ENCODE assay signal across 8 mouse cellular contexts in genomic region chr5:98854264-98854626, GRCm38 (mm10). TPM values are rescaled to one million over a fixed set of nuclear protein-coding genes. Genes with fewer than 3 reads are reported as not detected.
DNase-seq lines count a peak whose midpoint lies in the region; ATAC-seq lines count a peak whose summit lies in the region.

Gene Bmp3, plus strand, starts transcription at chr5:98854415.

- H3K9me3 ChIP-seq in embryonic facial prominence, embryonic 13.5 days = no peaks in the 10 kb centered on the region
- H3K9me3 ChIP-seq in hindbrain, embryonic 15.5 days = no peaks in the 10 kb centered on the region
- no peaks in the 10 kb centered on the region for H3K9me3 ChIP-seq in limb, embryonic 12.5 days
- no peaks in the 10 kb centered on the region for H3K9me3 ChIP-seq in midbrain, embryonic 16.5 days (replicated peaks; ENCODE audit: control insufficient read depth, low read length, poor library complexity, severe bottlenecking)

- H3K4me3 ChIP-seq in embryonic facial prominence, embryonic 13.5 days = peak within 1 kb of the TSS; percentile 68
- H3K4me3 ChIP-seq in hindbrain, embryonic 15.5 days = peak within 1 kb of the TSS; percentile 65
- peak within 1 kb of the TSS; percentile 57 for H3K4me3 ChIP-seq in limb, embryonic 12.5 days (replicated peaks)
- peak within 1 kb of the TSS; percentile 72 for H3K4me3 ChIP-seq in midbrain, embryonic 16.5 days (ENCODE audit: low read depth, low read length)

- ATAC-seq in embryonic facial prominence, embryonic 13.5 days (ENCODE audit: insufficient number of reproducible peaks, insufficient read depth, low FRiP score, low TSS enrichment, low read depth) = peak; percentile 45; the same call in 1 of the 2 replicates
- peak; percentile 53; the same call in 1 of the 2 replicates for ATAC-seq in hindbrain, embryonic 15.5 days (ENCODE audit: low FRiP score, low read depth)
- ATAC-seq in limb, embryonic 12.5 days (ENCODE audit: insufficient number of reproducible peaks, insufficient read depth, low FRiP score, low TSS enrichment, low read depth) = no peak
- peak; percentile 68 for ATAC-seq in midbrain, embryonic 16.5 days

- H3K9ac ChIP-seq in embryonic facial prominence, embryonic 13.5 days = peak within 1 kb of the TSS; percentile 82
- H3K9ac ChIP-seq in hindbrain, embryonic 15.5 days = peak within 1 kb of the TSS; percentile 58
- peak within 1 kb of the TSS; percentile 53 for H3K9ac ChIP-seq in limb, embryonic 12.5 days (replicated peaks)
- H3K9ac ChIP-seq in midbrain, embryonic 16.5 days (ENCODE audit: low read depth, low read length) = peak within 1 kb of the TSS; percentile 72

- peaks cover 61% of the 10 kb centered on the region for H3K27me3 ChIP-seq in embryonic facial prominence, embryonic 13.5 days
- H3K27me3 ChIP-seq in hindbrain, embryonic 15.5 days = peaks cover 21% of the 10 kb centered on the region; the same call in 1 of the 2 replicates
- peaks cover 59% of the 10 kb centered on the region for H3K27me3 ChIP-seq in limb, embryonic 12.5 days
- peaks cover 14% of the 10 kb centered on the region for H3K27me3 ChIP-seq in midbrain, embryonic 16.5 days (ENCODE audit: control insufficient read depth, insufficient read depth, low read depth, low read length)

- H3K4me2 ChIP-seq in embryonic facial prominence, embryonic 13.5 days = peak within 1 kb of the TSS; percentile 97
- peak within 1 kb of the TSS; percentile 99 for H3K4me2 ChIP-seq in hindbrain, embryonic 15.5 days
- peak within 1 kb of the TSS; percentile 98 for H3K4me2 ChIP-seq in limb, embryonic 12.5 days
- peak within 1 kb of the TSS; percentile 100 for H3K4me2 ChIP-seq in midbrain, embryonic 16.5 days (ENCODE audit: low read length)

- peaks cover 33% of the 10 kb centered on the region for H3K4me1 ChIP-seq in embryonic facial prominence, embryonic 13.5 days
- H3K4me1 ChIP-seq in hindbrain, embryonic 15.5 days (replicated peaks) = peaks cover 20% of the 10 kb centered on the region
- peaks cover 18% of the 10 kb centered on the region for H3K4me1 ChIP-seq in limb, embryonic 12.5 days (replicated peaks)
- H3K4me1 ChIP-seq in midbrain, embryonic 16.5 days (ENCODE audit: control insufficient read depth, insufficient read depth, low read length) = peaks cover 5% of the 10 kb centered on the region

- H3K27ac ChIP-seq in embryonic facial prominence, embryonic 13.5 days = peak within 1 kb of the TSS; percentile 79
- H3K27ac ChIP-seq in hindbrain, embryonic 15.5 days (replicated peaks) = no peak within 1 kb of the TSS
- no peak within 1 kb of the TSS for H3K27ac ChIP-seq in limb, embryonic 12.5 days
- no peak within 1 kb of the TSS for H3K27ac ChIP-seq in midbrain, embryonic 16.5 days (ENCODE audit: low read length)

- DNase-seq in layer of hippocampus, adult 9-11 months = peak; percentile 7
- no peak for DNase-seq in layer of hippocampus, adult 8-10 months (ENCODE audit: low spot score in 2 of 2)
- no peak for DNase-seq in cerebellum, adult 11-12 months
- no peak for DNase-seq in spleen, adult 18-20 months

- 2% methylated on average over 10 of the region's 10 CpGs for WGBS in embryonic facial prominence, embryonic 13.5 days
- WGBS in hindbrain, embryonic 15.5 days = under 1% methylated on average over 10 of the region's 10 CpGs
- 4% methylated on average over 10 of the region's 10 CpGs for WGBS in limb, embryonic 12.5 days
- WGBS in midbrain, embryonic 16.5 days = 5% methylated on average over 10 of the region's 10 CpGs

- no peaks in the 10 kb centered on the region for H3K36me3 ChIP-seq in embryonic facial prominence, embryonic 13.5 days
- H3K36me3 ChIP-seq in hindbrain, embryonic 15.5 days = no peaks in the 10 kb centered on the region
- H3K36me3 ChIP-seq in limb, embryonic 12.5 days = no peaks in the 10 kb centered on the region
- no peaks in the 10 kb centered on the region for H3K36me3 ChIP-seq in midbrain, embryonic 16.5 days (ENCODE audit: control insufficient read depth, insufficient read depth, low read length)

RNA-seq across cellular contexts. Expression of gene Bmp3, which starts in this region (rescaled TPM):
- total RNA-seq in layer of hippocampus, adult 8-10 months (2022) = 1 to 10 TPM; 2.6 to 3.8 (median 3.4) TPM
- 12.3 and 16.2 TPM in 2 replicates for polyA plus RNA-seq in embryonic facial prominence, embryonic 13.5 days (2015; fragmentation: Nextera tagmentation; extraction: Ambion mirVana)
- polyA plus RNA-seq in hindbrain, embryonic 15.5 days (2015; fragmentation: Nextera tagmentation; extraction: Ambion mirVana) = 1.9 and 2.2 TPM in 2 replicates
- 1.7 and 1.9 TPM in 2 replicates for polyA plus RNA-seq in limb, embryonic 12.5 days (2016; fragmentation: Nextera tagmentation; extraction: Ambion mirVana)
- polyA plus RNA-seq in midbrain, embryonic 16.5 days (2015; fragmentation: Nextera tagmentation; extraction: Ambion mirVana) = 1.3 and 1.8 TPM in 2 replicates
